Mouse (Mus musculus): ENCODE results near the gene Uba7.

DNA sequence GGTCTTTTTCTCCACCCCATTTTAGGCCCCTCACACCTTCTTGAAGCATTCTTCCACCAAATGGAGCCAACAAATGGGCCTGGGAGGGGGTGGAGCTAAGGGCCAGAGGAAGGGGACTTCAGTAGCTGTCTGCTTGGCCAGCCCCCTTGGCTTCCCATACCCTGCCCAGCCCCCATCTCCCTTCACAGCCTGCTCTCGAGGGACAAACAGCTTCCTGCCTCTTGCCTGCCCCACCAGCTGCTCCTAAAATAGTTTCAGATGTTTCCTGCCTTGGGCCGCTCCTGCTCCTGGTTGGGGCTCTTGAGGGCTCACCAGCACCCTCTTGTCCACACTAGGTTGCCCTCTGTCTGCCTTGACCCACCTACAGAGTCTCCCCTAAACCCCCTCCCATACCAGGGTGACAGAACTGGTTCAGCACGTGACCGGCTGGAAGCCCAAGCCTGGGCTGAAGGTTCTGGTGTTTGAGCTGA, 8.2 kb downstream of the Uba7 start:
- TF ChIP-seq CTCF (conservative IDR thresholded peaks at IDR 0.05; ENCODE audit: insufficient read depth, insufficient read length, low read depth, low read length) (no peak), POLR2A (IDR thresholded peaks at IDR 0.05; ENCODE audit: low read depth, low read length) (peak; percentile 38)

Measured in kidney, adult 2 months (tissue).